In the genomic region with DNA sequence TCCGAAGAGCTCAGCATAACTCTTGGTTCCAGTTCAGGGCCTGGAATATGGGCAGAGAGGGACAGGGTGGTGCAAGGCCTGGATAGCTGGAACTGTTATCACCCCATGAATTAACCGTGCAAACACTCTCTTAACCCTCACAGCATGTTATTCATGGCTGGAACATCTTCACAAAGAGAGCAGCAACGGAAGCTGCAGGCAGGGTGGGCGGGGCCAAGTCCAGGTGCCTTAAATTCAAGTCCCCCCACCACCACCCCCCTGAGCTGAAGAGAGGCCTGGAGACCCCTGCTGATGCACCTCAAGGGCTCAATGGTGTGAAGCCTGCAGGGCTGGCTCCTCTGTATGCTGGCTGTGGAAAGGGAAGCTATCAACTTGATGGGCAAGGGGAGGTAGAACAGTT, we compare ENCODE assay signal across 26 mouse cellular contexts. TPM values are rescaled to one million over a fixed set of nuclear protein-coding genes. Genes with fewer than 3 reads are reported as not detected.
DNase-seq lines count a peak whose midpoint lies in the region.
"Had no signal": no experiment of that assay in that cellular context is flagged by ENCODE, and none has a peak within 500 bp of the region (broad histone marks: within the 10 kb centered on the region; RNA-seq: fewer than 3 reads in every experiment).

No protein-coding gene starts in this region.

- WGBS in limb, embryonic 10.5 days, result 59% methylated on average over 4 of the region's 4 CpGs

- H3K9me3 ChIP-seq in limb, embryonic 10.5 days (replicated peaks), result no peaks in the 10 kb centered on the region
- H3K9me3 ChIP-seq: embryonic facial prominence, embryonic 12.5 days; embryonic facial prominence, embryonic 15.5 days; heart, embryonic 10.5 days; heart, embryonic 13.5 days; hindbrain, embryonic 12.5 days; hindbrain, embryonic 15.5 days had no signal

- peak; percentile 81 for DNase-seq in heart, adult 11 months
- DNase-seq in heart, postnatal 14 days, result no peak
- no peak for DNase-seq in limb, embryonic 10.5 days (ENCODE audit: low spot score)
- DNase-seq in thymus, postnatal 10 days (ENCODE audit: low spot score in 2 of 2), result peak; percentile 46 to 61
- DNase-seq in thymus, postnatal 36 days, result peak; percentile 67 to 75
- DNase-seq in spleen, adult 12 weeks (ENCODE audit: low spot score), result no peak
- no peak for DNase-seq in ovary, adult 18-20 months (ENCODE audit: low spot score)
- no peak for DNase-seq in cerebellum, postnatal 36 days
- DNase-seq: forebrain, postnatal 0 days; gastrocnemius, postnatal 25 days had no signal

- peak overlapping the region; percentile 58 for H3K27ac ChIP-seq in limb, embryonic 10.5 days
- H3K27ac ChIP-seq: embryonic facial prominence, embryonic 12.5 days; embryonic facial prominence, embryonic 15.5 days; heart, adult 2 months; heart, embryonic 13.5 days; hindbrain, embryonic 12.5 days; hindbrain, embryonic 15.5 days had no signal

- H3K36me3 ChIP-seq in limb, embryonic 10.5 days, result no peaks in the 10 kb centered on the region
- H3K36me3 ChIP-seq: embryonic facial prominence, embryonic 12.5 days; embryonic facial prominence, embryonic 15.5 days; heart, embryonic 10.5 days; heart, embryonic 13.5 days; hindbrain, embryonic 12.5 days; hindbrain, embryonic 15.5 days had no signal

- peaks cover 42% of the 10 kb centered on the region for H3K4me1 ChIP-seq in limb, embryonic 10.5 days

- H3K27me3 ChIP-seq in limb, embryonic 10.5 days (ENCODE audit: low read depth, poor library complexity, severe bottlenecking), result peaks cover 6% of the 10 kb centered on the region; the same call in 1 of the 2 replicates
- H3K27me3 ChIP-seq: embryonic facial prominence, embryonic 12.5 days; embryonic facial prominence, embryonic 15.5 days; hindbrain, embryonic 15.5 days had no signal

- intact Hi-C loops in heart, postnatal 14 days (cut with DNase I), result loop anchor here (2.0 to 5.0 kb wide), 2 partner anchors 66 to 108 kb away; no protein-coding TSS in a partner anchor

- H3K4me3 ChIP-seq in limb, embryonic 10.5 days, result no peak overlapping the region
- H3K4me3 ChIP-seq: embryonic facial prominence, embryonic 12.5 days; embryonic facial prominence, embryonic 15.5 days; heart, adult 2 months; heart, embryonic 10.5 days; heart, embryonic 13.5 days; hindbrain, embryonic 12.5 days; hindbrain, embryonic 15.5 days had no signal

RNA-seq across cellular contexts. Expression of a gene that starts 15.8 kb away (rescaled TPM):
- under 1 TPM; 0.38 to 0.51 TPM for total RNA-seq in heart, postnatal 14 days (2021)
- polyA plus RNA-seq in limb, embryonic 10.5 days (2016; fragmentation: Nextera tagmentation; extraction: Ambion mirVana), result 0.48 and 0.79 TPM in 2 replicates
- total RNA-seq: common myeloid progenitor, adult 5-6 weeks; ES-E14; gastrocnemius, postnatal 25 days; hematopoietic stem cell, adult 5-6 weeks had no signal

RNA-seq across cellular contexts. Expression of a gene that starts 38.5 kb away (rescaled TPM):
- 1 to 10 TPM; 2.2 to 2.6 TPM for total RNA-seq in heart, postnatal 14 days (2021)
- polyA plus RNA-seq in limb, embryonic 10.5 days (2016; fragmentation: Nextera tagmentation; extraction: Ambion mirVana), result not detected in 2 replicates
- total RNA-seq: common myeloid progenitor, adult 5-6 weeks; ES-E14; gastrocnemius, adult 8-10 months; gastrocnemius, postnatal 25 days; hematopoietic stem cell, adult 5-6 weeks had no signal
- polyA plus RNA-seq: forebrain, embryonic 11.5 days; forebrain, embryonic 14.5 days had no signal

RNA-seq across cellular contexts. Expression of a gene that starts 47.3 kb away (rescaled TPM):
- total RNA-seq in heart, postnatal 14 days (2021), result 10 to 100 TPM; 27.9 to 36.3 TPM
- polyA plus RNA-seq in limb, embryonic 10.5 days (2016; fragmentation: Nextera tagmentation; extraction: Ambion mirVana), result 3.5 and 9.1 TPM in 2 replicates
- total RNA-seq: common myeloid progenitor, adult 5-6 weeks; hematopoietic stem cell, adult 5-6 weeks had no signal

RNA-seq across cellular contexts. Expression of a gene that starts 54.5 kb away (rescaled TPM):
- total RNA-seq in heart, postnatal 14 days (2021), result not detected
- polyA plus RNA-seq in limb, embryonic 10.5 days (2016; fragmentation: Nextera tagmentation; extraction: Ambion mirVana), result 0.16 and 1.5 TPM in 2 replicates
- total RNA-seq: adrenal gland, adult 18-20 months; adrenal gland, postnatal 36 days; common myeloid progenitor, adult 5-6 weeks; ES-E14; forebrain, postnatal 0 days; heart, adult 2 months; heart, postnatal 25 days; hematopoietic stem cell, adult 5-6 weeks had no signal
- polyA plus RNA-seq: forebrain, embryonic 11.5 days; forebrain, embryonic 14.5 days had no signal

Comparison
In these comparisons a context has a peak if more than half of its experiments do, and no peak if none do; other contexts are left out.
1. DNase-seq: peak in heart, adult 11 months (single experiment), thymus, postnatal 10 days (2 of 2) and thymus, postnatal 36 days (2 of 2); none in heart, postnatal 14 days (0 of 2), limb, embryonic 10.5 days (single experiment), spleen, adult 12 weeks (single experiment), ovary, adult 18-20 months (single experiment) and cerebellum, postnatal 36 days (0 of 2).